Mouse (Mus musculus) olfactory bulb, adult 2 months (tissue): Measurements from ENCODE around the gene Pappa2. TPM values are rescaled to one million over a fixed set of nuclear protein-coding genes. Genes with fewer than 3 reads are reported as not detected.

Source experiments
- H3K27ac ChIP-seq: fragments of 200-500 bp; 2 replicates; pipeline ENCODE4 v1.5.1; 2012; ENCODE audit warnings: low read depth, low read length; ENCODE audit not compliant: insufficient read depth
- H3K4me1 ChIP-seq: fragments of 200-500 bp; 2 replicates; pipeline ENCODE4 v1.6.1; 2012; ENCODE audit warnings: low read length; ENCODE audit not compliant: control insufficient read depth, insufficient read depth
- H3K4me3 ChIP-seq: fragments of 200-500 bp; 2 replicates; pipeline ENCODE4 v1.5.1; 2012; ENCODE audit warnings: mild to moderate bottlenecking, low read depth, low read length, moderate library complexity; ENCODE audit not compliant: insufficient read depth
- CTCF ChIP-seq: fragments of 200-500 bp; IDR thresholded peaks from 2 replicates; pipeline ENCODE4 v1.5.1; 2012; ENCODE audit warnings: low read depth, mild to moderate bottlenecking, low read length, moderate library complexity; ENCODE audit not compliant: insufficient read depth
- POLR2A ChIP-seq: fragments of 200-500 bp; IDR thresholded peaks from 2 replicates; pipeline ENCODE4 v1.6.1; 2012; ENCODE audit warnings: mild to moderate bottlenecking, low read depth, low read length, moderate library complexity; ENCODE audit not compliant: insufficient read depth
- WGBS: fragments of 180-500 bp; shearing (Covaris S2); methylation state at CpG from one replicate; pipeline ENCODE4 v1.1.7; 2018; 5-methylcytosine and 5-hydroxymethylcytosine counted together
- polyA plus RNA-seq: library from polyadenylated mRNA; stranded (reverse); fragments of >200 nt; gene quantifications from 2 replicates; pipeline ENCODE4 v1.2.4, GENCODE M21; 2012; ENCODE audit warnings: low replicate concordance; ENCODE audit not compliant: missing spikeins, insufficient read depth, insufficient read length

Pappa2 gene
- polyA plus RNA-seq, 1 experiment, result not detected

DNA sequence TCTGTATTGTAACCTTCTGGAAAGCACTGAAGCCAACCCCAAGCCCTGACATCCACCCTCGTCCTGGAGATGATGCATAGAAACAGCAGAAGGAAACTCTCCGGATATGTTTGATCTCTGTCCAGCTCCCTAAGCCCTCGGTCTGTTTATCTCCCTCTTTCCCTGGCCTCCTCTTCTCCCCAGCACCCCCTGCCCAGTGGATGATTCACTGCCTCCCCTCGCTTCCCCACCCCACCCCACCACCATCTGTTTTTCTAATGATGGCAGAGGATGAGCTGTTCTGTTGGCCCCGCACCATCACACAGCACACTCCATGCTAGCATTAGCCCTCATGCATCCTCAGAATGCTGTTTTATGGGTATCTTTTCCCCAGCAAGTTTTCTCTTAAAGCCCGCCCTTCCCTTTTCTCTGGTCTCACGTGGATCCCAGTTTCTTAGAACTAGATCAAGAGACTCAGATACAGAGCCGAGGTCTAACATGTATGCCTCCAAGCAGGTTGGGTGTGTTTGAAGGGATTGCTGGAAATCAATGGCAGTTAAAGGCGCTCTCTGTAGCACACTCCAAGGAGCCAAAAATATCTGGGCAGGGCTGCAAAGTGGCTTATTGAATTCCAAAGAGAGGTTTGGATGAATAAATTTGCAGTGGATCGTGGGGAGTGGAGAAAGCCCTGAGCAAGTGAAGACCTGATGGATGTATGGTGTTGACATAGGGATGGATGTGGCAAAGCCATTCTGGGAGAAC lies 231.8 kb downstream of the Pappa2 start:
- no peak overlapping the region for H3K27ac ChIP-seq
- H3K4me1 ChIP-seq, result no peaks in the 10 kb centered on the region
- no peak for TF ChIP-seq CTCF
- no peak for TF ChIP-seq POLR2A
- WGBS, result 76% methylated on average over 10 of the region's 10 CpGs
- no peak overlapping the region for H3K4me3 ChIP-seq

DNA sequence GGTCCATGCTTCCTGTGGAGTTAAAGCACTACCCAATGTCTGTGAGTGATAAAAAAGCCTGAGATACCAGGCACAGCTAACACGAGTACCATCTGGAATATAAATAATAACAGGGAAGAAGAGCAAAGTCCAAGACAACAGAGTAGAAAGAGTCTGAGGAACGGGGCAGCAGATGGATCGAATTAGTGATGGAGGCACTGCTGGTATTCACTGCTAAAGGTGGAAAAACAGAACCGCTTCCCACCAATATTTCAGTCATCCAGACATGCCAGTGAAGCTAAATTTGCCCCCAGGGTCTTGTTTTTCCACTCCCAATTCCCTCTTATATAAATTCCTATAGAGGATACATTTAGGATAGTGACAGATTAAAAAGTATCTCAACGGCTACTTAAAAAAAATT lies 238.8 kb downstream of the Pappa2 start:
- Histone ChIP-seq H3K27ac (no peak overlapping the region), H3K4me3 (no peak overlapping the region), H3K4me1 (no peaks in the 10 kb centered on the region)
- TF ChIP-seq POLR2A (no peak), CTCF (no peak)
- 82% methylated on average over 5 of the region's 5 CpGs for WGBS

GRCm38 (mm10) chr1:158740949-158741348 lies 239.3 kb downstream of the Pappa2 start:
- 83% methylated on average over 5 of the region's 5 CpGs for WGBS
- no peak overlapping the region for H3K4me3 ChIP-seq
- no peak overlapping the region for H3K27ac ChIP-seq
- no peaks in the 10 kb centered on the region for H3K4me1 ChIP-seq
- no peak for TF ChIP-seq POLR2A
- TF ChIP-seq CTCF, result no peak

DNA sequence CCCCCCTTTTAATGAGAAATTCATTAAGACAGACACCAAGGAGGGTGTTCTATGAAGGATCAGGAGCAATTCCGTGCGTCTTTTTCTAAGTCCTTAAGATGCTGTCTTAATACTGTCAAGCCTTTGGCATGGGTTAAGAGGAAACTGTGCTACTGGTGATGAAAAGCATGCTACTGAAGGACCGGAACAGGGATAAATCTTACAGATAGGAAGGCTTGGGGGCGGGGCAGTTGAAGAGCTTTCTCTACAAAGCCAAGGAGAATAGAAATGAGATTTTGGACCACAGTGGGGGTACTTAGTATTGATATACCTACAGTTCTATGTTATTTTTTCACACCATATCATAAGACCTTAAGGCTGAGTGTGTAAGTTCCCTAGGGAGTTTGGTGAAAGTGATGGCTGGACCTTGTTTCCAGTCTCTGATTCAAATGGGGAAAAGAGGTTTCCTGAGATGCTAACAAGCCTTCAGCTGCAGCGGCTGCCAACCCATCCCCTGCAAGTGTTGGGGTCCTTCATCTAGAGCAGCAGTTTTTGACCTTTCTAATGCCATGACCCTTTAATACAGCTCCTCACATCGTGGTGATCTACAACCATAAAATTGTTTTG lies 240.0 kb downstream of the Pappa2 start:
- H3K4me1 ChIP-seq, result no peaks in the 10 kb centered on the region
- H3K4me3 ChIP-seq, result no peak overlapping the region
- WGBS, result 79% methylated on average over 6 of the region's 6 CpGs
- H3K27ac ChIP-seq, result no peak overlapping the region
- no peak for TF ChIP-seq POLR2A
- no peak for TF ChIP-seq CTCF

DNA sequence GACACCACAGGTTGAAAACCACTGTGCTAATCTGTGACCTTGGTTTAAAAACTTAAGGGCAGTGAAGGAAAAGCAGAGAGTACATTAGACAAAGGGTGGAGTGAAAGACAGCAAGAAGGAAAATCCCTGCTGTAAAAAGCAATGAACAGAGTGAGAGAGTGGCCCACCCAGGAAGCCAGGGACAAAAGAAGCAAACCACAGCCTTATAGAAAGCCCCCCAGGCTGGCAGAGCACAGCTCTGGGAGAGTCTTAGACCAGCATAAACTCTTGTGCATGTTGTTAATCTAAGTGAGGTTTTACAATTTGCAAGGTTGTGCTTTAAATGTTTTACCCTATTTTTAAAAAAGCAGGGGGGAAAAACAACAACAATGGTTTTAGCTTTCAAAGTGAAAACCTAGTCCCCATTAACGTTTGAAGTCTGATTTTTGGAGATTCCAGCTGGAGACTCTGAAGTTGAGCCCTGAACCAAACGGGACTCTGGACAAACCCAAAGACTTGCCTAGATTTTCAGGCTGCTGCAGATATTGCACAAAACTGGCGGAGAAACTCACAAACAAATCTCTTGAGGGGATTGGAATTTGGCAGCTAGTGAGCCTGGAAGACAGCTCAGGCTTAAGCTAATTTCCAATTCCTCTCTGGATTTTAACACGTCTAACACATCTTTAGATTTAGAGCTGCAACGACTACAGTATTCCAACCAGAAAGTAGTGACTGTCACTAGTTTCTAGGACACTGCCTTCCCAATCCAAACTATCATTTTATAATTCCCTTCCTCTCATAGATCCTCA lies 241.0 kb downstream of the Pappa2 start:
- no peak for TF ChIP-seq POLR2A
- TF ChIP-seq CTCF, result no peak
- 42% methylated on average over 5 of the region's 5 CpGs for WGBS
- H3K4me1 ChIP-seq, result no peaks in the 10 kb centered on the region
- H3K4me3 ChIP-seq, result no peak overlapping the region
- H3K27ac ChIP-seq, result no peak overlapping the region

- TF ChIP-seq CTCF, result no peak
- TF ChIP-seq POLR2A, result no peak
- no peak overlapping the region for H3K27ac ChIP-seq
- no peak overlapping the region for H3K4me3 ChIP-seq
- H3K4me1 ChIP-seq, result no peaks in the 10 kb centered on the region
- WGBS, result 51% methylated on average over 4 of the region's 4 CpGs
Observed at GRCm38 (mm10) chr1:158732868-158733496, 247.3 kb downstream of the Pappa2 start.

DNA sequence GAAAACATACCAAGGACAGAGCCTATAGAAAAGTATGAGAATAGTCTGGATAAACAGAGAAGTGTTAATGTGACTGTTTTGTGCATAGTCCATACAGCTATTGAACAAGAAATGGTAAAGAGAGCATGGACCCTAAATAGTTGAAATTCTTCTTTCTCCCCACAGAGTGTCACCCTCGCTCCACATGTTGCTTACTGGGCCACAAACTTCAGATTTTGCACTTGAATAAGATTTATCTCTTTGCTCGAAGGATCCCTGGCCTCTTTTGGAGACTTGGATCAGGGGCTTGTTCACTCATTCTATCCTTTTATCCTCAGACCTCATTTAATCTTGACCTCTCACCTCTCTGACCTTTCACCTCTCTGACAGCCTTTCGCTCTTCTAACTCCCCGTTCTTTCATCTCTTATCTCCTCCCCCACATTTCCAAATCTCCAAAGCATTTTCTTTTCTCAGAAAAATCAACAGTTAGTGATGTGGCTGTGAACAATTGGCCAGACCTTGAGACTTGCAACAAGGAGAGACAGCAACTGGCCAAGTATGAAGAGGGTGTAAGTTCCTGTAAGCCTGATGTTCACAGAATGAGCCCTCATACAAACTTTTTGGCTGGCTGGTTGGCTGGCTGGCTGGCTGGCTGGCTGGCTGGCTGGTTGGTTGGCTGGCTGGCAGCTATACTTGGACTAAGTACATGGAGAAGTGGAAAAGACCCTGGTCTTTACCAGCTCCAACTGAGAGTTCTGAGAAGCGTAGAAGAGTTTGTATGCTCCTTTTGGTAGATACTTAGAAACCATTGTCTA lies 266.8 kb downstream of the Pappa2 start:
- WGBS, result 50% methylated on average over 5 of the region's 5 CpGs
- no peak overlapping the region for H3K4me3 ChIP-seq
- H3K27ac ChIP-seq, result no peak overlapping the region
- TF ChIP-seq POLR2A, result no peak
- no peak for TF ChIP-seq CTCF
- no peaks in the 10 kb centered on the region for H3K4me1 ChIP-seq

DNA sequence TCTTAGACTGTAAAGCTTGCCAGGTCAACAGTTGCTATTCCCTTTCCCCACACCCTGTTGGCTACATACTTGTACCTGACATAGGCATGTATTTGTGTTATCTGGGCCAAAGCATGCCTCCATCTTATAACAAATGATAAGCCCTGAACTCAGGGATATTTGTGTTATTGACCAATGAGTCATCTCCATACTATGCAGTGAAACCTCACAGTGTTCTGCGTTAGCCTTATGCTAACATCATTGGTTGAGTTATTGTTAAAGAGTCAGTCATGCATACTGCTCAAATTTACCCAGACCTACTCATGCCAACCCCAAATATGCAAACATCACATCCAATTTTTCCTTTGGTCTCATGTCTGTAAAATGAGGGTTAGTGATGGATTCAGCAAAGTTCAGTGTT lies 279.0 kb downstream of the Pappa2 start:
- no peak overlapping the region for H3K4me3 ChIP-seq
- WGBS, result 90% methylated on average over 1 of the region's 1 CpGs
- no peaks in the 10 kb centered on the region for H3K4me1 ChIP-seq
- H3K27ac ChIP-seq, result no peak overlapping the region
- TF ChIP-seq CTCF (no peak), POLR2A (no peak)

DNA sequence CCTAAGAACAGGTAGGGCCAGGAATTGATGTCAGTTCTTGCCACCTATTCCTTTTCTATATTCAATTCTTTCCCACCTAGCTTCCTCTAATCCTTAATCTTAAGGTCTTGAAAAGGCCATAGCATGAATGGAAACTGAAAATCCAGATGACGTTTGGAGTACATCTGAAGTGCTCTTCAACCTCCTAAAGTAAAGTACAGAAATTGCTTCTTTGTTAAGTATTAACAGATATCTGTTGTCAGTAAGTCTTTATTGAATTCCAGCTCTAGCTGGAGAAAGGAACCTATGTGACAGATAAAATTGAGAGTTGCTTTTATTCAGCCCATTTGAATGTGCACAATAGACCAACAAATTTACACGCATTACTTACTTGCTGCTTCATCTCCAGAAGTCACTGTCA lies 280.1 kb downstream of the Pappa2 start:
- no peaks in the 10 kb centered on the region for H3K4me1 ChIP-seq
- no peak overlapping the region for H3K4me3 ChIP-seq
- TF ChIP-seq CTCF (no peak), POLR2A (no peak)
- H3K27ac ChIP-seq, result no peak overlapping the region
- WGBS, result 82% methylated on average over 2 of the region's 2 CpGs
